Mouse (Mus musculus) small intestine, adult 2 months (tissue): ENCODE measurements around the gene Exoc3l2.

ENCODE experiments used
- CTCF ChIP-seq: fragments of 200-500 bp; IDR thresholded peaks from 2 replicates; pipeline ENCODE4 v1.5.1; 2012; ENCODE audit warnings: low read depth, mild to moderate bottlenecking, control low read depth, inconsistent platforms, low read length, moderate library complexity, mixed read lengths; ENCODE audit not compliant: insufficient replicate concordance, insufficient read length; ENCODE audit errors: extremely low read depth
- POLR2A ChIP-seq: fragments of 200-500 bp; IDR thresholded peaks from 2 replicates; pipeline ENCODE4 v1.6.1; 2012; ENCODE audit warnings: low read depth, mild to moderate bottlenecking, control low read depth, inconsistent platforms, low read length, moderate library complexity

GRCm38 (mm10) chr7:19508150-19508923 is 45.2 kb downstream of the Exoc3l2 start, which contains the start of the genes Bloc1s3 and Trappc6a:
- TF ChIP-seq POLR2A (peak; percentile 64), CTCF (no peak; the same call in 1 of the 2 replicates)
